Mouse (Mus musculus) forebrain, embryonic 11.5 days (tissue): ENCODE results near the gene Fblim1. TPM values are rescaled to one million over a fixed set of nuclear protein-coding genes. Genes with fewer than 3 reads are reported as not detected.
"Not testable (repeated sequence)": the region's sequence is repeated elsewhere in the genome, so short reads cannot be mapped to it uniquely, and the experiment has no call there.

Source experiments
- ATAC-seq: fragments of 200-750 bp; cut with Nextera tagmentation; replicated peaks from 2 replicates; pipeline ENCODE4 v1.8.0; 2017; ENCODE audit warnings: moderate TSS enrichment; ENCODE audit not compliant: low FRiP score
- DNase-seq: peaks from one replicate; pipeline ENCODE4 v3.0.0-alpha.2; 2017; ENCODE audit warnings: low spot score
- H3K27ac ChIP-seq: fragments of 300-500 bp; sonication (generic); 2 replicates; pipeline ENCODE4 v1.5.1; 2014; ENCODE audit warnings: low read depth, low read length
- H3K27me3 ChIP-seq: fragments of 300-500 bp; sonication (generic); 2 replicates; pipeline ENCODE4 v1.6.1; 2014; ENCODE audit warnings: mild to moderate bottlenecking, low read length, mixed read lengths; ENCODE audit not compliant: control insufficient read depth, insufficient read depth
- H3K36me3 ChIP-seq: fragments of 300-500 bp; sonication (generic); 2 replicates; pipeline ENCODE4 v1.6.1; 2014; ENCODE audit warnings: mild to moderate bottlenecking, low read length, moderate library complexity, mixed read lengths; ENCODE audit not compliant: control insufficient read depth, insufficient read depth
- H3K4me1 ChIP-seq: fragments of 300-500 bp; sonication (generic); replicated peaks from 2 replicates; pipeline ENCODE4 v1.6.1; 2014; ENCODE audit warnings: low read length, mixed read lengths; ENCODE audit not compliant: control insufficient read depth, insufficient read depth
- H3K4me2 ChIP-seq: fragments of 300-500 bp; sonication (generic); 2 replicates; pipeline ENCODE4 v1.6.1; 2014; ENCODE audit warnings: low read depth, mild to moderate bottlenecking, low read length, moderate library complexity, mixed read lengths; ENCODE audit not compliant: severe bottlenecking
- H3K4me3 ChIP-seq: fragments of 300-500 bp; sonication (generic); 2 replicates; pipeline ENCODE4 v1.5.1; 2014; ENCODE audit warnings: low read depth, low read length
- H3K9ac ChIP-seq: fragments of 300-500 bp; sonication (generic); 2 replicates; pipeline ENCODE4 v1.6.1; 2014; ENCODE audit warnings: low read length
- H3K9me3 ChIP-seq: fragments of 300-500 bp; sonication (generic); 2 replicates; pipeline ENCODE4 v1.6.1; 2016; ENCODE audit warnings: low read length, mixed read lengths; ENCODE audit not compliant: control insufficient read depth
- WGBS: fragments of 180-500 bp; shearing (Covaris S2); extraction: QIAGEN DNeasy Blood & Tissue Kit; methylation state at CpG from one replicate; pipeline ENCODE4 v1.1.7; 2014; 5-methylcytosine and 5-hydroxymethylcytosine counted together
- polyA plus RNA-seq: library from polyadenylated mRNA; unstranded; fragments of >200 nt; fragmentation: Nextera tagmentation; extraction: Ambion mirVana; gene quantifications from 2 replicates; pipeline ENCODE4 v1.2.1, GENCODE M21; 2014

Gene Fblim1
- polyA plus RNA-seq, 1 experiment from 2014 or later: 21.4 TPM

- Histone ChIP-seq H3K9ac (no peak overlapping the region), H3K27ac (no peak overlapping the region)
- WGBS: 88% methylated on average over 4 of the region's 4 CpGs
These were observed 41.7 kb downstream of the Fblim1 start for GRCm38 (mm10) chr4:141564209-141564608.

DNA sequence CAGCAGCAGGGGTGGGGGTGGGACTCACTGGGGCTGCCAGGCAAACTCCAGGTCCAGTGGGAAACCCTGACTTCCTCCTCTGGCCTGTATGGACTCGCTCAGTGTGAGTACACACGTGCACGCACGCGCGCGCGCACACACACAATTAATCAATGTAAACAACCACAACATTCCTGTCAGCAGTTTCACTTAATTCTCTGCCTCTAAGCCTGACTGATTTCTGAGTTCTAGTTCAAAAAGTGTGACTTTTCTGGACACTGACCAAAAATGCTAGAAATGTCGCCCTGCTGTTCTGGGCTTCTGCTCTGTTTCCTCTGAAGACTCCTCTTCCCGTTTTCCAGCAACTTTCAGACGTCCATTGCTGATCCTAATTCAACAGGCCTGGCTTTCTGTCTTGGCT lies 43.6 kb downstream of the Fblim1 start:
- 87% methylated on average over 11 of the region's 11 CpGs for WGBS
- Histone ChIP-seq H3K9ac (no peak overlapping the region), H3K27me3 (no peaks in the 10 kb centered on the region), H3K4me2 (no peak overlapping the region), H3K9me3 (no peaks in the 10 kb centered on the region), H3K4me1 (peaks cover 4% of the 10 kb centered on the region; the same call in 1 of the 2 replicates), H3K4me3 (no peak overlapping the region), H3K27ac (no peak overlapping the region), H3K36me3 (no peaks in the 10 kb centered on the region)
- ATAC-seq (no peak), DNase-seq (no peak)

More at GRCm38 (mm10) chr4:141564209-141564608, 41.7 kb downstream of the Fblim1 start:
- Histone ChIP-seq H3K27me3 (no peaks in the 10 kb centered on the region), H3K36me3 (no peaks in the 10 kb centered on the region), H3K4me1 (peaks cover 3% of the 10 kb centered on the region; the same call in 1 of the 2 replicates), H3K9me3 (no peaks in the 10 kb centered on the region), H3K4me3 (no peak overlapping the region), H3K4me2 (no peak overlapping the region)
- DNase-seq: no peak
- ATAC-seq: no peak

- not testable (repeated sequence) for H3K4me1 ChIP-seq, DNase-seq, H3K36me3 ChIP-seq, H3K9ac ChIP-seq, H3K9me3 ChIP-seq, H3K27ac ChIP-seq, ATAC-seq, H3K27me3 ChIP-seq, H3K4me2 ChIP-seq, H3K4me3 ChIP-seq
- 69% methylated on average over 5 of the region's 5 CpGs for WGBS
These were observed 44.5 kb downstream of the Fblim1 start for GRCm38 (mm10) chr4:141561331-141561919.

- 1% methylated on average over 9 of the region's 9 CpGs for WGBS
- peak overlapping the region; percentile 35 for H3K4me3 ChIP-seq
- no peaks in the 10 kb centered on the region for H3K9me3 ChIP-seq
- no peak overlapping the region; the same call in 1 of the 2 replicates for H3K9ac ChIP-seq
- ATAC-seq: peak; percentile 59
- no peaks in the 10 kb centered on the region for H3K27me3 ChIP-seq
- peak overlapping the region; percentile 76; the same call in 1 of the 2 replicates for H3K27ac ChIP-seq
- peak overlapping the region; percentile 60 for H3K4me2 ChIP-seq
- no peaks in the 10 kb centered on the region for H3K36me3 ChIP-seq
- H3K4me1 ChIP-seq: peaks cover 4% of the 10 kb centered on the region; the same call in 1 of the 2 replicates
- peak; percentile 83 for DNase-seq
These were observed 46.0 kb downstream of the Fblim1 start for GRCm38 (mm10) chr4:141559898-141560263.

GRCm38 (mm10) chr4:141559131-141559897 lies 46.6 kb downstream of the Fblim1 start:
- peaks cover 4% of the 10 kb centered on the region; the same call in 1 of the 2 replicates for H3K4me1 ChIP-seq
- peak overlapping the region; percentile 35 for H3K4me3 ChIP-seq
- ATAC-seq (peak; percentile 69), DNase-seq (peak; percentile 85)
- peak overlapping the region; percentile 76 for H3K27ac ChIP-seq
- H3K36me3 ChIP-seq: no peaks in the 10 kb centered on the region
- under 1% methylated on average over 30 of the region's 30 CpGs for WGBS
- H3K9ac ChIP-seq: peak overlapping the region; percentile 49
- H3K27me3 ChIP-seq: no peaks in the 10 kb centered on the region
- H3K9me3 ChIP-seq: no peaks in the 10 kb centered on the region
- H3K4me2 ChIP-seq: peak overlapping the region; percentile 60

GRCm38 (mm10) chr4:141558658-141559057 lies 47.2 kb downstream of the Fblim1 start:
- Histone ChIP-seq H3K4me1 (peaks cover 4% of the 10 kb centered on the region; the same call in 1 of the 2 replicates), H3K27me3 (no peaks in the 10 kb centered on the region), H3K4me3 (peak overlapping the region; percentile 35), H3K4me2 (peak overlapping the region; percentile 60), H3K27ac (peak overlapping the region; percentile 76; the same call in 1 of the 2 replicates), H3K36me3 (no peaks in the 10 kb centered on the region), H3K9me3 (no peaks in the 10 kb centered on the region), H3K9ac (no peak overlapping the region)
- ATAC-seq (peak; percentile 13; the same call in 1 of the 2 replicates), DNase-seq (no peak)
- WGBS: 13% methylated on average over 16 of the region's 16 CpGs

DNA sequence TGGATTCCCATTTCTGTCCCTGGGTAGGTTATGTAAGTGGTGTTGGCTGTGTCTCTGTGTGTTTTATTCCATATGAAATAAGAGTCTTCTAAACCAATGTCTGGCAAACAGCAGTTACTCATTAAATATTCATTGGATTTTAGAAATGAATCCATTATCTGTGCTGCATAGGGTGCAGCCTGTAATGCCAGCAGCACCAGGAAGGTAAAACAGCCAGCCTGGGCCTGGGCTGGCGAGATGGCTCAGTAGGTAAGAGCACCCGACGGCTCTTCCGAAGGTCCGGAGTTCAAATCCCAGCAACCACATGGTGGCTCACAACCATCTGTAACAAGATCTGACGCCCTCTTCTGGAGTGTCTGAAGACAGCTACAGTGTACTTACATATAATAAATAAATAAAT lies 49.7 kb downstream of the Fblim1 start:
- not testable (repeated sequence) for H3K27ac ChIP-seq, ATAC-seq, DNase-seq, H3K4me3 ChIP-seq, H3K4me2 ChIP-seq, H3K27me3 ChIP-seq, H3K9ac ChIP-seq, H3K4me1 ChIP-seq, H3K36me3 ChIP-seq, H3K9me3 ChIP-seq
- 94% methylated on average over 5 of the region's 6 CpGs for WGBS

DNA sequence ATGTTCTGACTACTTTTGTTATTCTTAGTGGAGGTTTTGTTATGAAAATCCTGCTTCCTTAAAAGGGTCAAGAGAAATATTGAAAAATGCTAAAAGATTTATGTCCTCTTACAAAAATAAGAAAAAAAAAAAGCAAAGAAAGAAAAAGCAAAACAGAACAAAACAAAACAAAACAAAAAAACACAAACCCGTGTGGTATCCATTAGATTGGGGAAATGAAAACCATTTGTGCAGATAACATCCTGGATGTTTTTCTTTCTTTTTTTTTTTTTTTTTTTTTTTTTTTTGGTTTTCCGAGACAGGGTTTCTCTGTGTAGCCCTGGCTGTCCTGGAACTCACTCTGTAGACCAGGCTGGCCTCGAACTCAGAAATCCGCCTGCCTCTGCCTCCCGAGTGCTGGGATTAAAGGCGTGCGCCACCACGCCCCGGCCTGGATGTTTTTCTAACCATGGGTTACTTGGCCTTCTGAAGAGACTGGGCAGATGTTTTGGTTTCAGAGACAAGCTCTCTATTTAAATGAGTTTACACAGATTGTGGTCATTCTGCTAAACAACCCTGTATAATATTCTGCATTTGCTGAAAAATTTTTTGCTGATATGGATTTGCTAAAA lies 51.5 kb downstream of the Fblim1 start:
- 93% methylated on average over 7 of the region's 9 CpGs for WGBS
- not testable (repeated sequence) for H3K4me2 ChIP-seq, H3K4me3 ChIP-seq, H3K9ac ChIP-seq, H3K36me3 ChIP-seq, H3K27ac ChIP-seq, H3K4me1 ChIP-seq, H3K9me3 ChIP-seq, H3K27me3 ChIP-seq, ATAC-seq, DNase-seq
